Mouse (Mus musculus) Patski (cell line): Measurements from ENCODE around the gene Abcg4. TPM values are rescaled to one million over a fixed set of nuclear protein-coding genes. Genes with fewer than 3 reads are reported as not detected.

ENCODE experiments used
- ATAC-seq: fragments of 100-300 bp; one replicate; pipeline ENCODE4 v1.8.0; 2021
- CTCF ChIA-PET: fragments of 350-600 bp; sonication (Branson Sonifier 250); formaldehyde crosslinking; loops from one replicate; lab custom pipeline; 2022; ENCODE audit warnings: inconsistent platforms; lab: Charles Lee
- POLR2A ChIA-PET: fragments of 350-600 bp; sonication (Branson Sonifier 250); formaldehyde crosslinking; loops from one replicate; lab custom pipeline; 2022; ENCODE audit warnings: antibody characterized with exemption, inconsistent platforms; lab: Charles Lee
- DNase-seq: peaks from one replicate; pipeline ENCODE4 v3.0.0-alpha.2; 2011; ENCODE audit warnings: low read depth, low spot score
- H3K27me3 ChIP-seq: fragments of 371-371 bp; one replicate; pipeline ENCODE4 v1.5.1; 2021
- CTCF ChIP-seq: fragments of 100-300 bp; IDR thresholded peaks from one replicate; pipeline ENCODE4 v1.5.1; 2021
- in situ Hi-C: fragments of 300-500 bp; cut with MboI; formaldehyde crosslinking; loops from 3 replicates; pipeline ENCODE4 v1.11.1; 2018; ENCODE audit warnings: low pct_unique_long_range_greater_than_20kb, mixed read lengths
- polyA plus RNA-seq: library from polyadenylated mRNA; unstranded; gene quantifications from one replicate; pipeline ENCODE4 v1.2.3, GENCODE M21; 2021

Gene Abcg4
- polyA plus RNA-seq, 1 experiment from 2014 or later, result 0.04 TPM

DNA sequence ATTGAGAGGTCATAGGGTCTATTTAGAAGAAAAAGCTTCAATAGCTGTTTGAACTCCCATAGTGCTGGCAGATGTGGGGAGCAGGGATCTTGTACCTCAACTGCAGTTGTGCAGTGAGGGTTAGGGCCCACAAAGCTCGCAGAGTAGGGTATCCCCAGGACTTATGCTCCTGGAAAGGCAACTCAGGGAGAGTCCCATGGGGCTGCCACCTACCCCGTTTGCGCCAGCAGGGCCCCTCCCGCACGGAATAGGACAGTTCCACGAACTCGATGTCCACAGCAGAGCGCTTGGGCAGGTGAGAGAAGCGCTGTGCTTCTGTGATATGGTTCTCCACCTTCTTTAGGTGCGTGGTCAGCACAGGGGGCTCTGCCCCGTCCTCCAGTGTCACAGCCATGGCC lies 1.4 kb downstream of the Abcg4 start:
- no peaks in the 10 kb centered on the region for H3K27me3 ChIP-seq
- ChIA-PET CTCF (no interaction called here), POLR2A (interaction anchor here (0.7 kb wide), 2 partner anchors 9 to 12 kb away, joined by 3 to 6 read pairs; no protein-coding TSS in a partner anchor)
- TF ChIP-seq CTCF, result no peak
- no peak for DNase-seq
- ATAC-seq, result no peak
- in situ Hi-C loops, result no loop called here

DNA sequence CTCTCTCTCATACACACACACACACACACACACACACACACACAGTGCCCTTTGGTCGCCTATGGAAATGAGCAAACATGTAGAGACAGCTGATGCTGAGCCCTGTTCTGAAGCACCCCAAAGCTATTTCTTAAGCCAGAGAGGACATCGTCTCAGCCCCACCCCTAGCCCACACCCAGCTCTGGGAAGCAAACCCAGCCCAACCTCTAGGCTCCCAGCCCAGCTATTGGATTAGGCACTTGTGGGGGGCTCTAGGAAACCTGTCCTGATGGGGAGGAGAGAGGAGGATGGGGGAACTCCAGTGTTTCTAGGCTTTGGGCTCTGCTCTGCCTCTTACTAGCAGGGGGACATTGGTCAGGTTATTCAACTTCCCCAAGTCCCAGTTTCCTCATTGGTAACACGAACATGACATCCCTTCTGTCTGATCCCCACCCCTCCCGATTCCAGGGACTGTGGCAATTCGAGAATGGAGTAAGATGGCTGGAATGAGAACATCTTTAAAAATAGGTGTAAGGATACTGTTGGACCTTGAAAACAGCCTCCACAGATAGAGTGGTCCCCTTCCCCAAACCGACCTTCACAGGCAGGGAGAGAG lies 2.1 kb downstream of the Abcg4 start:
- in situ Hi-C loops, result no loop called here
- H3K27me3 ChIP-seq, result no peaks in the 10 kb centered on the region
- POLR2A ChIA-PET, result interaction anchor here (0.6 to 0.8 kb wide), 3 partner anchors 8 to 34 kb away, joined by 3 to 6 read pairs (median 4); no protein-coding TSS in a partner anchor
- ATAC-seq (no peak), DNase-seq (no peak)
- CTCF ChIA-PET, result interaction anchor here (1.3 kb wide), 1 partner anchor 19 kb away, joined by 3 read pairs; no protein-coding TSS in a partner anchor
- no peak for TF ChIP-seq CTCF

DNA sequence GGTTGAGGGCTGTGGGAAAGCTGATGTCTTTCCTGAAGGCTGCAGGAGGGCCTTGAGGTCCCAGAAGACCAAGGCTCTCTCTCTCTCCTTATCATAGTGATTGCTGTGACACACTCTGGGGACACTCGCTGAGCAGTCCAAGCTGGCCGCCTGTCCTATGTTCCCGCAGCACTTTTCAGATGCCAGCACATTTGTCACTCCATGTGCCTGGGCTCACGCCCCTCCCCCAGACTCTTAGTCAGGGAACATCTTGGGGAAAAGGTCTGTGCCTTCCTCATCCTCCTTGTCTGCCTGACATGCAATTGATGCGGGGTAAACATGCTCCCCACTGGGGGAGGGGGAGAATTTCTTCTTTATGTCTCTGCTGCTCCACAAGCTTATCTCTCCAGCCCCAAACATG lies 5.2 kb downstream of the Abcg4 start:
- ChIA-PET POLR2A (no interaction called here), CTCF (interaction anchor here (3.1 kb wide), 1 partner anchor 11 kb away, joined by 8 read pairs; no protein-coding TSS in a partner anchor)
- no peaks in the 10 kb centered on the region for H3K27me3 ChIP-seq
- no peak for DNase-seq
- in situ Hi-C loops, result no loop called here
- no peak for TF ChIP-seq CTCF
- ATAC-seq, result no peak

DNA sequence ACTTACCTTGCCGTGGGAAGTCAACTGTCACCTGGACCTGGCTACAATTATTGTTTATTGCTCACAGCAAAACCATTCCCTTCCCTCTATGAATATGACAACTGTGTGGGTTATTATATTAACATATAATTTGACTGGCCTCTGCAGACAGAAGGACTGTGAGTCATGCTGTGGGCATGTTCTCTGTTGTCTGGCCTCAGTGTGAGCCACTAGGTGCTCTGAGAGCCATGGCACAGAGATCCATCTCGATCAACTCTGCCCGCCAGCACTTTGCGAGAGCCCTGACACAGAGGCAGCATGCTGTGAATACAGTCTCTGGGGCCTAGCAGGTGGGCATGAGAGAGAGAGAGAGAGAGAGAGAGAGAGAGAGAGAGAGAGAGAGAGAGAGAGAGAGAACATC lies 18.4 kb downstream of the Abcg4 start:
- ATAC-seq (no peak), DNase-seq (no peak)
- TF ChIP-seq CTCF, result no peak
- ChIA-PET POLR2A (no interaction called here), CTCF (interaction anchor here (1.6 kb wide), 1 partner anchor 36 kb away, joined by 5 read pairs; the partner anchor contains the start of gene Cbl)
- H3K27me3 ChIP-seq, result no peaks in the 10 kb centered on the region
- in situ Hi-C loops, result no loop called here

DNA sequence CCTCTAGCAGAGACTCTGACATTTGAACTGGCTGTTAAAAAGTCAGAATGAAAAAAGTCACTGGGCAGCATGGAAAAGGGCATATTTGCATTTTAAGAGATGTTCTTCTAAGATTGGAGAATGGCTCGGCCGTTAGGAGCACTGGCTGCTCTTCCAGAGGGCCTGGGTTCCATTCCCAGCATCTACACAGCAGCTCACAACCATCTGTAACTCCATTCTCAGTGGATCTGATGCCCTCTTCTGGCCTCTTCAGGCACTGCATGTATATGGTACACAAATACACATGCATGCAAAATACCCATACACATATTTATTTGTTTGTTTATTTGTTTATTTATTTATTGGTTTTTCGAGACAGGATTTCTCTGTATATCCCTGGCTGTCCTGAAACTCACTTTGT lies 19.3 kb downstream of the Abcg4 start:
- in situ Hi-C loops, result no loop called here
- no peak for TF ChIP-seq CTCF
- CTCF ChIA-PET, result no interaction called here
- POLR2A ChIA-PET, result no interaction called here
- DNase-seq (no peak), ATAC-seq (no peak)
- H3K27me3 ChIP-seq, result no peaks in the 10 kb centered on the region

DNA sequence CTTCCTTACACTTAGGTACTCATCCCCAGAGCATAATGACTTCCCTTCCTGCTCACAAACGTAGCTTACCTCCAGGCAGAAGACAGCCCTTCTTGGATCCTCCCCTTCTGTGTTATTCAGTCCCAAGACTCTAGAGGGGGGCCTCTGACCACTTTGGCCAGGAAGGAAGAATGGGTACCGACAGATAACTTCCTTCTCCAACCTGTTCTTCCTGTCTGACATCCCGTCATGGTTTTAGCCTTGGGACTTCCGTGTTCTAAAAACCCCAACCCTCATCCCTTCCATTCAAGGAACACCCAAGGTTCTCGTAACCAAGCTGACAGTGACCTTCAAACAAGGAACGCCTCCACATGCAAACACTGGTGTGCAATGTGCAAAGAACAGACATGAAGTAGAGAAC lies 20.0 kb downstream of the Abcg4 start, which contains the start of gene Nlrx1:
Gene Nlrx1 (minus strand): TSS at position 168 of the 400 bp plus-strand sequence.
- in situ Hi-C loops, result no loop called here
- CTCF ChIA-PET, result interaction anchor here (1.4 kb wide), 2 partner anchors 17 to 143 kb away, joined by 3 read pairs; no protein-coding TSS in a partner anchor

DNA sequence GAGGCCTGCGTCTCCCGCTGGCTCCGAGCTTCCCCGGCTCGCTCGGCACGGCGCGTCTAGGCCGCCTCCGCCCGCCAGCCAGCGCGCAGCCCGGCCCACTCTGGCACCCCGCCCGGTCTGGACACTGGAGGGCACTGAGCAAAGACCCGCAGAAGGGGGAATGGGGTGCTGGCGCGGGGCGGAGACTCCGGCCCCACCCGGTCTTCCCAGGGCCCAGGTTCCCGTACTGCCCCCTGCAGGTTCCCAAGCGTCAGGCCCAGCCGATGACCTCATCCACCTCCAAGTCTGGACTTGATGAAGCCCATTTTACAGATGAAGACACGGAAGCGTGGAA lies 20.4 kb downstream of the Abcg4 start:
- ATAC-seq (peak; percentile 29), DNase-seq (no peak)
- TF ChIP-seq CTCF, result no peak
- CTCF ChIA-PET, result interaction anchor here (0.8 to 1.6 kb wide), 4 partner anchors 18 to 142 kb away, joined by 3 to 4 read pairs (median 3); no protein-coding TSS in a partner anchor
- POLR2A ChIA-PET, result interaction anchor here (0.6 to 1.3 kb wide), 2 partner anchors 10 to 58 kb away, joined by 4 to 5 read pairs; partner anchors contain the start of gene Dpagt1
- H3K27me3 ChIP-seq, result no peaks in the 10 kb centered on the region
- in situ Hi-C loops, result no loop called here

More for the DNA sequence above, 20.0 kb downstream of the Abcg4 start, which contains the start of gene Nlrx1:
- ATAC-seq (no peak), DNase-seq (no peak)
- POLR2A ChIA-PET, result interaction anchor here (0.6 kb wide), 1 partner anchor 11 kb away, joined by 5 read pairs; no protein-coding TSS in a partner anchor
- TF ChIP-seq CTCF, result no peak
- H3K27me3 ChIP-seq, result no peaks in the 10 kb centered on the region

DNA sequence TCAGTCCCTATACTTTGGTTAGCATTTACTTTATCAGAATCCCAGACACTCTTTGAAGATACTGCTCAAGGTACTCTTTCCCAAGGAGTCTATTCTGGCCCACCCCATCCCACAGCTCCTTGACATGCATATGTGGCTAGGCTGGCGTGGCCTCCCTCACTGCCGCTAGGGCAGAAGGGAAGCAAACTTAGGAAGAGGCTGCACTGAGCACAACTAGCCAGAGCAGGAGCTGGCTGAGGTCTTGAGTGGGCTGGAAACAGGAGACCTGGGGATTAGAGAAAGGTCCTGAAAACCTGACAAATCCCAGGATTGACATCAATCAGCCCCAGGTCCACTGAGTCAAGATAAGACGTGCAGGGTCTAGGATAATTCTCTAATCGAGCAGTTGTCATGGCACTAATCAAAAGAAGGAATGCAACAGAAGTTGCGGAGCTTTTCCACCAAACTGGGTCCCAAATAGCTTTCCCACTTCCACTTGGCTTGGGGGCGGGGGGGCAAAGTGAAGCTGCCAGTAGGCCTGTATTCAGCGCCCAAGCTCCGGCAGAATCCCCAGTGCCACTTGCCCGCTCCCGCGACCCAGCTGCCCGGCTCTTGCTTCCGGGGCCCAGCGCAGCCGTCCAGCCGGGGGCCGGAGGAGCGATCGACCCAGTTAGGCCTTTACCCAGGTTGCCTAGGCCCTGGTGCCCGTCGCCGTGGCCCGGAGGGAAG lies 20.9 kb downstream of the Abcg4 start:
- ChIA-PET POLR2A (interaction anchor here (0.6 to 1.3 kb wide), 2 partner anchors 10 to 59 kb away, joined by 4 to 5 read pairs; partner anchors contain the start of gene Dpagt1), CTCF (interaction anchor here (0.8 to 1.6 kb wide), 4 partner anchors 18 to 142 kb away, joined by 3 to 4 read pairs (median 3); no protein-coding TSS in a partner anchor)
- in situ Hi-C loops, result no loop called here
- DNase-seq (no peak), ATAC-seq (peak; percentile 37)
- no peak for TF ChIP-seq CTCF
- peaks cover 3% of the 10 kb centered on the region for H3K27me3 ChIP-seq

DNA sequence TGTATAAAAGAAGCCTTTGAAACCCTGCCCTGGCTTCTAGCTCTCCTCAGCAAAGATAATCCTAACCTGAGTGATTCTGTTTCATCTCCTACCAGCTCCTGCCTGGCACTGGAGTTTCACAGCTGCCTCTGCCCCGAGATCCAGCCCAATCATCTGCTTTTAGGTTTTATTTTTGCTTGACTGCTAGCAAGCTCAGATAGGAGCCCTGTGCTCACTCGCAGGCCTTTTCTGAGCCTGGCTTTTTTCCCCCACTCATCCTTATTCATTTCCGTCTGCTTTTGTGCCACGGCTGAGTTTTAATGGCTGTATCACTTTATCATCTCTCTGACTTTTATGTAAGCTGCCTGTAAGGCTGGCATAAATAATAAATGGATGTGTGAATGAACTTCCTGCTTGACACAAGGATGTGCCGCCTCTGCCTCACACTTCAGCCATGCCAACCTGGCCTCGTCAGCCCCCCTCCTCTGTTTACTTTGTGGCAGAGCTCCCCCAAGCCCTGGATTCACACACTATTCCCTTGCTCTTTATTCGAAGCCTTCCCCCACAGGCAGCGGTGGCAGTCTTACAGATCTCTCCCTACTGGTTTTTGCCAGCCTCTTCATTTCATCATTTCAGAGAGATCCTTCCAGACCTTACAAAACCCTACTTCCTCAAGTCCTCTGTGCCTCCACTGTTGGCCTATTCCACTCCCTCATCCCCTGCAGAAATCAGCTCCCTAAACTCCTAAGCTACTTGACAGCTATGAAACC lies 21.8 kb downstream of the Abcg4 start:
- ATAC-seq (no peak), DNase-seq (no peak)
- POLR2A ChIA-PET, result interaction anchor here (0.5 to 1.3 kb wide), 2 partner anchors 19 to 59 kb away, joined by 4 read pairs; partner anchors contain the start of gene Dpagt1
- CTCF ChIA-PET, result interaction anchor here (1.4 to 1.6 kb wide), 2 partner anchors 17 to 19 kb away, joined by 3 to 4 read pairs; no protein-coding TSS in a partner anchor
- TF ChIP-seq CTCF, result no peak
- in situ Hi-C loops, result no loop called here
- H3K27me3 ChIP-seq, result peaks cover 7% of the 10 kb centered on the region

DNA sequence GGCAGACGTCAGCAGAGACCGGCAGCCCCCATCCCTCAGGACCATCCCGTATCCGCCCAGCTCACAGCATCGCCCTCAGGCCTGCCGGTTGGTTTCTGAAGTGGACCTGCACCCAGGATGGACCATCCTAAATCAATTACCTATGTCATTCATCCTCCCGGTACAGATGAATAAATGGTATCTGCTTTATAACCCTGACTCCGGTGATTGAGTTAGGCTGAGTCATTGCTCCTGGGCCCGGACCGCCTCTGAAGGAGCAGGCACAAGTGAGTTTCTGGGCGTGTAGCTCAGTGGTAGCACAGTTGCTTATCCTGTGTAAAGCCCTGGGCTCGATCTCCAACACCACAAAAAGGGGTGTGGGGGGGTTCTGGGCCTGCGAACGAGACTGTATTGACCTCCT lies 27.0 kb downstream of the Abcg4 start:
- ChIA-PET POLR2A (no interaction called here), CTCF (no interaction called here)
- TF ChIP-seq CTCF, result no peak
- no peak for DNase-seq
- ATAC-seq, result no peak
- peaks cover 10% of the 10 kb centered on the region for H3K27me3 ChIP-seq
- in situ Hi-C loops, result no loop called here
